Mouse (Mus musculus) liver, adult (tissue): Measurements from ENCODE around the gene Tbata.

Experiments used
- GATA4 ChIP-seq: IDR thresholded peaks from 2 replicates; pipeline ENCODE4 v1.6.1; 2014; ENCODE audit warnings: mild to moderate bottlenecking, low read length; ENCODE audit not compliant: insufficient replicate concordance

Gene Tbata

GRCm38 (mm10) chr10:61216163-61216562 is 44.4 kb downstream of the Tbata start:
- no peak for TF ChIP-seq GATA4

GRCm38 (mm10) chr10:61219318-61219717 is 47.6 kb downstream of the Tbata start:
- TF ChIP-seq GATA4 = no peak

- no peak for TF ChIP-seq GATA4
These were observed 53.9 kb downstream of the Tbata start for GRCm38 (mm10) chr10:61225694-61226093.

- no peak for TF ChIP-seq GATA4
These were observed 55.1 kb downstream of the Tbata start for GRCm38 (mm10) chr10:61226784-61227396.

- no peak for TF ChIP-seq GATA4
These were observed 60.0 kb downstream of the Tbata start for GRCm38 (mm10) chr10:61231756-61232155.

- TF ChIP-seq GATA4 = no peak
These were observed 61.3 kb downstream of the Tbata start for GRCm38 (mm10) chr10:61232858-61233567.

GRCm38 (mm10) chr10:61234319-61234718 is 62.6 kb downstream of the Tbata start:
- TF ChIP-seq GATA4 = no peak

- TF ChIP-seq GATA4 = no peak
These were observed 64.0 kb downstream of the Tbata start for GRCm38 (mm10) chr10:61235677-61236267.

GRCm38 (mm10) chr10:61236683-61237390 is 65.1 kb downstream of the Tbata start:
- TF ChIP-seq GATA4 = no peak

GRCm38 (mm10) chr10:61237391-61237785 is 65.6 kb downstream of the Tbata start:
- TF ChIP-seq GATA4 = no peak
